Mouse (Mus musculus): ENCODE results near the gene Col16a1. TPM values are rescaled to one million over a fixed set of nuclear protein-coding genes. Genes with fewer than 3 reads are reported as not detected.

Gene Col16a1
- total RNA-seq, 2 experiments from 2014 or later: 19.5 to 24.1 TPM

DNA sequence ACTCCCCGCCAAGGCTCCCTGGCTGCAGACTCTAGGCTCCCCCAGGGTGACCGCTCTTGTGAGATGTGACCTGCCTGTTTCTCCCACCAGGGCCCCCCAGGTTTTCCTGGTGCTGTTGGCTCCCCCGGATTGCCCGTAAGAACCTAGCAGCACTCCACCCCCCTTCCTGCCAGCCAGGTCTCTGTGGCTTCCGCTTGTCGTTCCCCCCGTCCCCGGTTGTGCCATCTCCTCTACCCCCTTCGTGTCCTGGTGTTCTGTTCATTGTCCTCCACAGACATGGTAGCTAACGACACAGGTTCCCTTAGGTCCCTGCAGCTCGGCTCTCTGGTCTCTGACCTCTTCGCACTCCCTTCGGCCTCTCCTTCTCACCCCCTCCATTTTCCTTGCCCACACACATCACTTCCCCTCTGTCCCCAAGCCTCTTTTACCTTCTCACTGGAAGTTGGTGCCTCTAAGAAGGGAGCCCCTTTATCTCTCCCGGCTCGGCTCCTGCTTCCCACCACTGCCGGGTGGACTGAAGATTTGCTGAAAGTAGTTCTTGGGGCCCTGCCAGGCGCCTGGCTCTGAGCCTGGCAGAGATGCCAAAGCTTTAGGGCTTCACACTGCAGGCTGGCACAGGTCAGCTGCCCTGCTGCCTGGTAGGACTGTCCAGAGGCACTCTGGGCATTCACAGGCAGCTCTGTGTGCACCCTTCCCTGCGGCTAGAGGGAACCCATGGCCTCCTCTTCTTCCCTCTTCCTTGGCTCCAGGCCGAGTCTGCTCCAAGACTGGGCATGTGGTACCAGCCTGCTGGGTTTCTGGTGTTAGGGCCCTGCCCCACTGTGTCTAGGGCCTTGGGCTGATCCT, 33.9 kb downstream of the Col16a1 start:
- peak; percentile 96 for DNase-seq
- intact Hi-C loops (cut with DNase I): no loop called here

DNA sequence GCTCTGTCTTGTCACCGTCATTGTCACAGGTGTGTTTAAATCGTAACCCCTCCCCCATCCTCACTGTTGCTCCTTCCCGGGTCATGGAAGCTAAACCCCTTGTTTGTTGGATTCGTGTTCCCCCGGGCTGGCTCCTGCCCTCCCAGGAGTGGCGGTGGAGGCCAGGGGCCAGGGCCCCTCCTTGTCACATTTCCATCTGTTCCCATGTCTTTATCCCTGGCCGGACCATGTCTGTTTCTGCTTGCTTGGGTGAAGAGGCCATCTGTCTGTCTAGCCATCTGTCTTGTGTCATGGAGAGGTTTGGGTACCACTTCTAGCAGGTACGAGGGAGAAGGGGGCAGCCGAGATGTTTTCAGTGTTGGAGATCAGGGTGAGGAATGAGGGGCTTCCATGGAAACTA, 34.6 kb downstream of the Col16a1 start:
- intact Hi-C loops (cut with DNase I): no loop called here
- peak; percentile 69 for DNase-seq

DNA sequence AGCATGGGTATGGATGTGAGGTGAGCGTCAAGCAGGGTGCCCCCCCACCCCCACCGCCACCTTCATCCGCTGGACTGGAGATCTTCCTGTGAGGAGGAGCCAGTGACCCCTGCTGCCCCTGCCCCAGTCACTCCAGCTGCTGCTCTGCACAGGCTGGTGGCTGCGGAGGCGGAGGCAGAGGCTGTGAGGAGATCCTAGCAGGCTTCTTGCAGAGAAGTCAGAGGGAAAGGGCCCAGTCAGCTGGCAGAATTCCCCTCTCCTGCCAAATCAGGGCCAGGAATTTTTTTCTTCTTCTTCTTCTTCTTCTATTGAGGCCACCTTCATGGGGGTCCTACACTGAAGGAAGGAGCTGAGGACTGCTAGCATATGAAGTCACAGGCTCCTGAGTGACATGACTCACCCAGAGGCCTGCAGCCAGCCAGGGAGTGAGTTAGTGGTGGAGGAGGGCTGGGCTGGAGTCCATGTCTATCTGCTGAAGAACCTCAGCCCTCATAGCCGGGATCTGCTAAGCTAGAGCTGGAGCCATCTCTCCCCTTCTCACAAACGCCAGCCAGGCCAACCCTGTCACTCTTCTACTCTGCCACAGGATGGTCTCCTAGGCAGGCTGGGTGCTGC, 36.8 kb downstream of the Col16a1 start:
- peak; percentile 42 for DNase-seq
- intact Hi-C loops (cut with DNase I): no loop called here

DNA sequence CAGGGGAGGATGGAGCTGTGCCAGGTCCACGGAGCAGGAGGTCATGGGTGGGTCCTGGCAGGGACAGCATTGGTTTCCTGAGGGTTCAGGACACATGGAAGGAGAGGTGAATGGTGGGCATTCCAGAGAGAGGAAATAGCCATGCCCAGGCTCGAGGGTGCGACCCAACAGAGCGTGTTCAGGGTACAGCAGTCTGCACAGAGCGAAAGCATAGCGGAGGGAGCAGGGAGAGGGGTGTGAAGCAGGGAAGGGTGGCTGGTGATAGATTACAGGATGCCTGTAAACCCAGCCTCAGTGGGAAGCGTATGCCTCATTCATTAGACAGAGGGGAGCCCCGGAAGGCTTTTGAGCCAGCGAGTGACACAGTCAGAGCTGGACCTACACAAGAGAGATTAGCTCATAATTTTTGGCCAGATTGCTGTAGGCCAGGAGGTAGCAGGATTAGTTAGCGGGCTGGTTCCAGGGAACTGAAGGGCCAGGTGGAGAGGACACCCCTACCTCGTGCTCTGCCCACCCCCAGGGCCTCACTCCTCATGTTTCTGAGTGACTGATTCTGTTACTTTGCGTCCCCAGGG, 37.7 kb downstream of the Col16a1 start:
- DNase-seq: no peak
- intact Hi-C loops (cut with DNase I): loop anchor here (5.0 kb wide), 2 partner anchors 102 to 298 kb away; no protein-coding TSS in a partner anchor

DNA sequence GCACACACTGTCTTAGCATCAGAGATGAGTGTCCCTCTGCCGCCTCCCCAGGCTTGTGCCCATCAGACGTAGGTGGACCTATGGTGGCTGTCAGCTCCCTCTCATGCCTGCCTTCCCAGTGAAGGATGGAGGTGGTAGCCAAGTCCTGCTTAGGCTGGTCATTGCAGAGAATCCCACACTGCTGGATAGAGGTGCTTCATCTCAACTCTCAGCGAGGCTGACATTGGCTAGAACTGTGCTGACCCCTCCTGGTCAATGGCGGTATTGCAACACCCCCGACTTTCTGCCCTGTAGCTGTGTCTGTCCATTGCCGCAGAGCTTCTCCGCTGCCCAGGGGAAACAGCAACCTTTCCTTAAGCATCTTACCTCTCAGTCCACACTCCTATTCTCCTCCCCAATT, 39.7 kb downstream of the Col16a1 start:
- DNase-seq: peak; percentile 92
- intact Hi-C loops (cut with DNase I): loop anchor here (5.0 kb wide), 2 partner anchors 100 to 300 kb away; no protein-coding TSS in a partner anchor

DNA sequence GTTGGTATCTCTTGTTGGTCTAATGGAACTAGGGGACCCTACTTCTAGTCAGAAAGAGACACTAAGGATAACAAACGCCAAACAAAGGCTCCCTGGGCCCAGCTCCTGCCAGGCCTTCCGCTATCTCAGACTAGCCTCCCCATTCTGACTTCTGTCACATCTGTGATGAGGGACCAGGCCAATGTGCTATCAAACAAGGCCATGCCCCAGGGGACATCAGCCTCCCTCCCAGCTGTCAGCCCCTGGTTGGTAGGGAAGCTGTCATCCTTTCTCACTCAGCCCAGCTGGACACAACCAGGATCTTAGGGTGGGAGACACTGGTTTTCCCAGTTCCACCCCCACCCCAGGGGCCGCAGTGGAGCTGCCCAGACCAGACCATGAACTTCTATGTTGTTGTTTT, 47.5 kb downstream of the Col16a1 start:
- no peak for DNase-seq
- intact Hi-C loops (cut with DNase I): no loop called here

DNA sequence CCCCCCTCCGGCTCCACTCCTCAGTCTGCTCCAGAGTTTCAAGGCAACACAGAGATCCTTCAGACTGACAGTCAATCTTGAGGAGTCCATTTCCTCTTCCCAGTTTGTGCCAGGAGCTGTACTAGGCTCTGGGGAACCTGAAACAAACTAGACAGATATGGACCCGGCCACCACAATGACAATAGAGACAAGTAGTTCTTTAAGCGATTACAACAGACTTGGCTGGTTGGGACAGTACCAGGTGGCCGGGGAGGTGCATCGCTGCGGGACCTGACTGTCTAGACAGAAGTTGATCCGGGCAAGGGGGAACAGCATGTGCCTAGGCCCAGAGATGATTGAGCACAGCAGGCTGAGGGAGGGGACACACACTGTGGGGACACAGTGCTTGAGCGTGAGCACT, 53.5 kb downstream of the Col16a1 start:
- intact Hi-C loops (cut with DNase I): no loop called here
- DNase-seq: peak; percentile 81

DNA sequence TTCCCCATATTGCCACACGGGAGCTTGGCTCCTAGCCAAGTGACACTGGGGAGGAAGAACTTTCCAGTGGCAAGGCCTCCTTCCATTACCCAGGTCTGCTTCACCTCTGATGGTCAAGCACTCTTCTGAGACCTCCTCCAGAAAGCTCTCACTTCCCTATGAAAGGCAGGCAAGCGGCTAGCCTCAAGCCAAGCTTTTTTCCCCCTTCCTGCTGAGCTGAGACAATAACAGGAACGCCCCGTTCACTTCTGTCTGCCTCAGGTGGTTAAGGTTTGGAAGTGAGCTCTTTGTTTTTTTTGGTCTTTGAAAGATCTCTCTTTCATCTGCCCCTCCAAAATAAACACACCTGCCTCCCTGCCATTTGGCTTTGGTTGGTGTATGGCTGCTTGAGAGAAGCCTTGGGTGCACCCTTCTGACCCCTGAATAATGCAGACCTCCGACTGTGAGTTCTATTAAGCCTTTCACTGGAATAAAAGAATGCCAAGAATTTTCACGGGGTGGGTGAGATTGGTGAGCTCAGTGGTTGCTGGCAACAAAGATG, 54.5 kb downstream of the Col16a1 start, which contains the start of gene Pef1:
TSS of gene Pef1 (plus strand) at position 448 of the 541 bp plus-strand sequence.
- no peak for DNase-seq

DNA sequence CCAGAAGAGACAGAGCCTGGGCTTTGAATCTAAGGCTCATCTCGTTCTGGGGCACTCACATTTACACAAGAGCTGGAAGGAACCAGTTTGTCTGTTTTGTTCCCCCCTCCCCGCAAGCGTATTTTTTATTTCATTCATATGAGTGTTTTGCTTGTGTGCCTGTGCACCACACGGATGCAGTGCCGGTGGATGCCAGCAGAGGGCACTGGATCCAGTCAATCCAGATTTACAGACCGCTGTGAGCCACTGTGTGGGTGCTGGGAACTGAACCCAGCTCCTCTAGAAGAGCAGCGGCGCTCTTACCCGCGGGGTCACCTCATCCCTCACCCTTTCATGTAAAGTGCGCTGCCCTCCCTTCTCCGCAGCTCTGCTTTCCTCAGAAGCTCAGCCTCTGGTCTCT, 56.0 kb downstream of the Col16a1 start:
- intact Hi-C loops (cut with DNase I): no loop called here
- no peak for DNase-seq

More for the DNA sequence above, 54.5 kb downstream of the Col16a1 start, which contains the start of gene Pef1:
- intact Hi-C loops (cut with DNase I): no loop called here

DNA sequence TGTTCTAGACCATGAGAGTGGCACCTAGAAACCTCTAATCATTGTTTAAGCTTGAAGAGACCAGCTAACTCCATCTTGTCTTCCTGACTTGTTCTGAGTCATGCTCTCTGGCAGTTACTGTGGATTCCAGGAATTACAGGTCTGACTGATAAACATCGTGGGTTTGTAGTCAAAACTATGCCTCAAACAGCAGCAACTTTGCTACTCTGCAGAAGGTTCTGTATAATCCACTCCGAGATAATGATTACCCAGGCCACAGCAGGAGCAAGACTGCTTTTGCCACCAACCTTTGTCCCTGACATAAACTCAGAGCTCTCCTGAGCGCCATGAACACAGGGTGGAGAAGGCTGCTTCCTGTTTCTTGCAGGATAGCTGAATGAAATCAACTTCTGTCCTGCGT, 56.9 kb downstream of the Col16a1 start:
- intact Hi-C loops (cut with DNase I): no loop called here
- no peak for DNase-seq

DNA sequence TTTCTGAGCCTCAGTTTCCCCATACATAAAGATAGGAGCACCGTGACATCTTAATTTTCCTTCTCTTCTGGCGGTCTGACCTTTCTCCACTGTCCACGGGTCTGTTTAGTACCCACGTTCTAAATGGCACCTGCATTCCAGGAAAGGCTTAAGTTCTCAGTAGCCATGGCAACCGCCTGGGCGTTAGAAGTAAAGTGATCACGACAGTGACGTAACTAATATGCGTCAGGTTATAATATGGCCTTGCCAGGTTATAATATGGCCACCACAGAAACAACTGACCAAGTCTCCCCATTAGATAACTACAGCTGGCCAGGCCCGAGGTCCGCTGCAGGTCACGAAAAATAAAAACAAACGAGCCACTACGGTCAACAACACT, 59.4 kb downstream of the Col16a1 start:
- intact Hi-C loops (cut with DNase I): no loop called here
- no peak for DNase-seq

DNA sequence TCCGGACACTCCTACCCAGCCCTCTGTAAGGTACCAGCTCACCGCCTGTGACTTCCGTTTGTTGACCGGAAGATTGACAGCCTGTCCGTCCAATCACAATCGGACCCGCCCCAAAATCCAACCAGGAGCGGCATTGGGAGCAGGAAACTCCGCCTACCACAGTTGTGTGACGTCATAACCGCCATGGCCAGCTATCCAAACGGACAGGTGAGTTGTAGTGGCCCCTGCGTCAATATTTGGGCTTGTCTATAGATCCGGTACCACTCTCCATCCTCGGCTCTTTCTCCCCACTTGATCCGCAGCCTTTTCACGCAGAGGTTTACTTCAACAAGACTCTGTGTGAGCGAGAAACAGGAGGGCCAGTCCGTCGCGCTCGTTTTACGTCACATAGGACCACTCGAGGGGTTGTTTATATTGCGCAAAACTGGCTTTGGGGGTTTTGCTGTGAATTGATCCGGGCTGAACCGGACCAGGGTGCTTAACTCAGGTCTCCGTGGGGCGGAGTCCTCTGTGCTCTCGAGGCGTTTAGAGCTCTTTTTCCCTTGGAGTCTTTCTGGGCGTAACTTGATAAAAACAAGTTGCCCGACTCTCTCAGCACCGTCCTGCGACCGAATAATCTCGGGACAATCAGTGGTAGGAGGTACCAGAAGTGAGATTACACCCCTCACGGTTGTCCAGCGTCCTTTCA, 59.9 kb downstream of the Col16a1 start:
- DNase-seq: peak; percentile 100

DNA sequence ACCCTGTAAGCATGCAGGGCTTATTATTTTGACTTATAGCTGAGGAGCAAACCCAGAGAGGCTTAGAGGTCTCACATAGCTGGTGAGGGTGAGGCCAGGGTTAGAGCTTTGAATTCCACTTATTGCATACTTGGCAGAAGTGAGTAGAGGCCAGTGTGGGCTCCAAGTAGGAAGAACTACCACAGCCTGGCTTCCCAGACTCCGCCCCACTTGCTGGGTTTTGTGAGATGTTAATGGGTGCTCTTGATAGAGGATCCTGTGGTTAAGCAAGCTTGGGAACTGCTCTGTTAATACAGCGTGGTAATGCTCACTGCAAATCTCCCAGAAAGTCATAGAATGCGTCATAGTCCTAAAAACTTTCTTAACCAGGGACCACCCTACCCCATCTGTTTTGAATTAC, 61.3 kb downstream of the Col16a1 start:
- intact Hi-C loops (cut with DNase I): no loop called here
- no peak for DNase-seq

More for the DNA sequence above, 59.9 kb downstream of the Col16a1 start:
- intact Hi-C loops (cut with DNase I): no loop called here

DNA sequence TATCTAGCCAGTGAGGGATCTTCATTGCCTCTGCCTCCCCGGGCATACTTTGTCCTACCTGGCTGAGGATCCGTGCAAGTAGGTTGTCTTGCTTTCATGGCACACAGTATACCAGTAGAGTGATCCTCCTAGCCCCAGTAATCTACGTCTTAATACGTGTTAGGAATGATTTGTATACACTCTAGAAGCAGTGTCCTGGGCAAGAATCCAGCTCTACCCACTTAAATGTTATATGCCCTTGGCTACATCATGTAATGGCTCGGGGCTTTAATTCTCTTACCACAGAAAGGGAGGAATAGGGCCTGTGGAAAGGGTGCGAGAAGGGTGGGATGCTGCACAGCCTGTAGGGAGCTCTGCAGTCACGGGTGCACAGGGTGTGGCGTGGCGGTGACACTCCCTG, 62.0 kb downstream of the Col16a1 start:
- intact Hi-C loops (cut with DNase I): no loop called here
- DNase-seq: no peak

DNA sequence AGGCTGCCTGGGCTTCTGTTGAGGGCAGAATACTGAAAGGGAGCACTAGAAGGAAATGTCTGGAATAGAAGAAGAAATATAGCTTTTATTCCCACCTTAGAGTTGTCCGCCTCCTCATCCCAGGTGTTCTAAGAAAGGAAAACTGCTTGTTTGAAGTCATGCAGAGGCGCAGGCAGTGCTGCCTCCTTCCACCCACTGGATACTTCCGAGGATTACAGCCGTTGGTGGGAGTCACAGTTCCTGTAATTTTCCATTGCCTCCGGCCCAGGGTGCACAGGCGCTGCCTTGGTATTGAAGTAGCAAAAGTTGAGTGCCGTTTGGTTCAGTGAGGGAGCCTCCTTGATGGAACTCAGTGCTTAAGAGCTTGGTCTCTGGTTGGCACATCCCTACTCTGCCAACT, 62.5 kb downstream of the Col16a1 start:
- intact Hi-C loops (cut with DNase I): no loop called here
- no peak for DNase-seq

DNA sequence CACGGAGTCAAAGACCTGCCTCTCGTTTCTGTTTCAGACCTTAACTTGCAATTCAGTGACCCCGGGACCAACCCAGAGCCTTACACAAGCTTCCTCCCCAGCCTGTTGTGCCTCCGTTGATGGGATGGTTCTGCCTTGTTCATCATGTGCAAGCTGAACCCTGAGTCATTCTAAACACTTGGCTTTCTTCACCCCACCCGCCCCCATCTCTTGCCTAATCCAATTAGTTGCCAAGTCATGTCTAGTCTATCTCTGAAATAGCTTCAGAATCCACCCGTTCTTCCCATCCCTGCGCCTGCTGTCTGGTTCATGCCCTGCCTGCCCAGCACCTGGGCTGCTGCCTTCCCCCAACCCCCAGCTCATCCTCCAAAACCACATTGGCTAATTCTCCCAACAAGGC, 64.7 kb downstream of the Col16a1 start:
- intact Hi-C loops (cut with DNase I): no loop called here
- no peak for DNase-seq

DNA sequence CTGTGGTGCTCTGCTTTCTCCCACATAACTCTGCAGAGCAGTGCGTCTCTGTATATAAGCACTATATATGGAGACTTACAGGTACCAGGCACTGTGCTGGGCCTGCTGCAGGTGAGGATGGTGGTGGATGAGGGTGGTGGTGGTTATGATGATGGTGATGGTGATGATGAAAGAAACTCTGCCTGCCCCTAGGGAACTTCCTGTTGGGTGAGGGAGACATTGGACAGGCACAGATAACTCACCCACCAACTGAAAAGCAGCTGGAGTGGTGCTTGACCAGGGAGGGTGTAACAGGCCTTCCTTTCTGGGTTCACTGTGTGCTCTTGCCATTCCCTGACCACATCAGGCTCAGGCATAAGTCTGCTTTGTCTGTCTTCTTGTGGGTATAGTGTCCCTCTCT, 65.1 kb downstream of the Col16a1 start:
- no peak for DNase-seq
- intact Hi-C loops (cut with DNase I): no loop called here

DNA sequence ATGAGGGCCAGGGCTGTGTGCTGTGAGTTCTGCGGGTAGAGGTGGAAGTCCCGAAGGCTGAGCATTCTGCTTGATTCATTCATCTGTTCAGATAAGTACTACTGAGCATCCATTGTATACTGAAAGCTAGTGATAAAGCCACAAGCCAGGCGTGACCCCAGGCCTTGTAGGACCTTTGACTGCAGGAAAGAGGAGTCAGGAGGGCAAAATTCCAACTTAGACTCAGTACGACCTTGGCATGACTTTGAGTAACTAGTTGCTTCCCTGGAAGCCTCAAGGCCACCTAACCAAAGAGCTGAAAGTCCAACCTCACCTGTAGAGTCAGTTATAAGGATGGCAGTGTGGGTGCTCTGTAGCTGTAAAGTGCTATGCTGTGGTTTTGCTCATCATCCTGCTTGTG, 73.1 kb downstream of the Col16a1 start:
- intact Hi-C loops (cut with DNase I): no loop called here
- DNase-seq: no peak

DNA sequence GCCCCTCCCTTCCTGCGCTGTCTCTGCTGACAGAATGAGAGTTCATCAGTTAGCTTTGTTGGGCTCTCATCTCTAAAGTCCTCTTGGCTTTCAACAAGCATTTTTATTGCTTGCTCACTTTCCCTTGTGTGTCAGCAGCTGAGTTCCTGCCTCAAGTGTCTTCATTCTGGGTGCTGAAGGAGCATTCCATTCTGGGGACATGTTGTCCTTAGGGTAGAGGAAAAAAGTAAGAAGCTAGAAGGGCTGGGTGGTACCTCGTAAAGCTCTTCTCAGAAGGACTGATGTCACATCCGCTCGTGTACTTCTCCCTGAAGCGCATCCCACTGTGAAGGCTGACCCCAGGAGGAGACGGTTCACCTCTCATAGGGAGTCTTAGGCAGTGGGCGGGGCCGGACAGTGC, 73.9 kb downstream of the Col16a1 start:
- DNase-seq: no peak
- intact Hi-C loops (cut with DNase I): no loop called here

DNA sequence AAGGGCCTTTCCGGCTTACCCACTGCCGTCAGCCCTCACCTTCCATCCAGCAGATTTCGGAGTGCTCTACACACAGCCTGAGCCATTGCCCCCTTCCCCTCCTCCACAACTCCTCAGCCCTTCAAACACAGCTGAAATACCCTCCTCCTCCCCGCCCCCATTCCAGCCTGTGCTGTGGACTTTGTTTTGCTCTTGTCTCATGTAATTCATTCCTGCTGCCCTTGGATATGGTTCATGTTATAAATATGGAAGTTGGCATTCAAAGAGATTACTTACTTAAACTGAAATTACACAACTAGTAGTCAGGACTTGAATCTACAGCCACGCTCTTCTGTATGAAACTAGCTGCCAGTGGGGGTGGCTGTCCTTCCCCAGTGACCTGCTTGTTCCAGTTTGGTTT, 75.4 kb downstream of the Col16a1 start:
- intact Hi-C loops (cut with DNase I): no loop called here

DNA sequence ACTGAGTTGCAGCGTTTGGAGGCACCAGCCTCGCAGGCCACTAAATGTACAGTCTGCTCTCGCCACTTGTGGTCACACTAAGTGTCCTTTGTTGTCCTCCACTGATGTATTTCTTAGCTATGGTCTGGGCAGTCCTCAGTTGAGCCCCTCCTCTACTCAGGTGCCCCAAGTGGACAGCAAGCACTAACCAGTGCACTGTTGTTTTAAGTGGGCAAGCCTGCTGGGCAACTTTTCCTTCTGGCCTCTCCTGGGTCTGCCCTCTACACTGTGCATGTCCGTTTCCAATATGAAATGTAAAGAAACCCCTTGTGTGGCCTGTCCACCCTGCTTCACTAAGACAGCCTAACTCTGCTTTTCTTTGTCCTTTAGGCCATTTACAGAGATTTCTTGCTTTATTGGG, 76.5 kb downstream of the Col16a1 start:
- intact Hi-C loops (cut with DNase I): no loop called here
- no peak for DNase-seq

More for the DNA sequence above, 75.4 kb downstream of the Col16a1 start:
- DNase-seq: no peak
